Mouse (Mus musculus) neural tube, embryonic 13.5 days (tissue): ENCODE results near the gene Try4. TPM values are rescaled to one million over a fixed set of nuclear protein-coding genes. Genes with fewer than 3 reads are reported as not detected.
"Not testable (repeated sequence)": the region's sequence is repeated elsewhere in the genome, so short reads cannot be mapped to it uniquely, and the experiment has no call there.

Experiments used
- ATAC-seq: fragments of 200-750 bp; cut with Nextera tagmentation; 2 replicates; pipeline ENCODE4 v1.8.0; 2017; ENCODE audit warnings: low read depth, mild to moderate bottlenecking, moderate TSS enrichment, moderate library complexity
- H3K27ac ChIP-seq: fragments of 300-500 bp; sonication (generic); replicated peaks from 2 replicates; pipeline ENCODE4 v1.5.1; 2015; ENCODE audit warnings: moderate library complexity, mild to moderate bottlenecking, inconsistent platforms
- H3K27me3 ChIP-seq: fragments of 300-500 bp; sonication (generic); 2 replicates; pipeline ENCODE4 v1.6.1; 2015; ENCODE audit warnings: mild to moderate bottlenecking, inconsistent platforms
- H3K36me3 ChIP-seq: fragments of 300-500 bp; sonication (generic); 2 replicates; pipeline ENCODE4 v1.6.1; 2015; ENCODE audit warnings: mild to moderate bottlenecking, inconsistent platforms
- H3K4me1 ChIP-seq: fragments of 300-500 bp; sonication (generic); replicated peaks from 2 replicates; pipeline ENCODE4 v1.6.1; 2015; ENCODE audit warnings: inconsistent platforms
- H3K4me2 ChIP-seq: fragments of 300-500 bp; sonication (generic); 2 replicates; pipeline ENCODE4 v1.6.1; 2015; ENCODE audit warnings: inconsistent platforms, mild to moderate bottlenecking, moderate library complexity
- H3K4me3 ChIP-seq: fragments of 300-500 bp; sonication (generic); 2 replicates; pipeline ENCODE4 v1.5.1; 2015; ENCODE audit warnings: mild to moderate bottlenecking, inconsistent platforms
- H3K9ac ChIP-seq: fragments of 300-500 bp; sonication (generic); 2 replicates; pipeline ENCODE4 v1.6.1; 2015; ENCODE audit warnings: moderate library complexity, mild to moderate bottlenecking, inconsistent platforms
- H3K9me3 ChIP-seq: fragments of 300-500 bp; sonication (generic); 2 replicates; pipeline ENCODE4 v1.6.1; 2016; ENCODE audit warnings: inconsistent platforms
- WGBS: fragments of 180-500 bp; shearing (Covaris S2); methylation state at CpG from one replicate; pipeline ENCODE4 v1.1.7; 2015; 5-methylcytosine and 5-hydroxymethylcytosine counted together
- polyA plus RNA-seq: library from polyadenylated mRNA; unstranded; fragments of >200 nt; fragmentation: Nextera tagmentation; extraction: Ambion mirVana; gene quantifications from 2 replicates; pipeline ENCODE4 v1.2.1, GENCODE M21; 2015

The Try4 gene
- not detected in 2 replicates for polyA plus RNA-seq

DNA sequence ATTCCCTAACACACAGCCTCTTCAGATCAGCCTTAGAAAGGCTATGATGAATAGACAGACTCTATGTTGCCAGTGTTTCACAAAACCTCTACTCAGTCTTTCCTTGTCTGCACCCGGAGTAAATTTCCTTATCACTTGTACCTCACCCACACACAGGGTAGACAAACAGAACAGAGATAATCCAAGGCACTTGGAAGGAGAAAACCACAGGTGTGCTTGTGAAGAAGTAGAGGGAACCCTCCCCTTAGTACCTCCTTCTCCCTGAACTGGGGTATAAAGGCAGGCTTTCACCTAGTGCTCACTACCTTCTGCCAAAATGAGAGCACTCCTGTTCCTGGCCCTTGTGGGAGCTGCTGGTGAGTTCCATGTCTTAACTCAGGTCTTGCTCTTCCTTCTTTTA, at the start of gene Try4:
TSS of gene Try4 (plus strand) at position 301 of the 400 bp plus-strand sequence.
- H3K4me1 ChIP-seq = no peaks in the 10 kb centered on the region
- no peaks in the 10 kb centered on the region for H3K36me3 ChIP-seq
- ATAC-seq = no peak
- no peaks in the 10 kb centered on the region for H3K27me3 ChIP-seq
- H3K9ac ChIP-seq = no peak within 1 kb of the TSS
- H3K27ac ChIP-seq = no peak within 1 kb of the TSS
- H3K4me2 ChIP-seq = no peak within 1 kb of the TSS
- H3K4me3 ChIP-seq = no peak within 1 kb of the TSS
- H3K9me3 ChIP-seq = no peaks in the 10 kb centered on the region
- 94% methylated on average over 1 of the region's 1 CpGs for WGBS

DNA sequence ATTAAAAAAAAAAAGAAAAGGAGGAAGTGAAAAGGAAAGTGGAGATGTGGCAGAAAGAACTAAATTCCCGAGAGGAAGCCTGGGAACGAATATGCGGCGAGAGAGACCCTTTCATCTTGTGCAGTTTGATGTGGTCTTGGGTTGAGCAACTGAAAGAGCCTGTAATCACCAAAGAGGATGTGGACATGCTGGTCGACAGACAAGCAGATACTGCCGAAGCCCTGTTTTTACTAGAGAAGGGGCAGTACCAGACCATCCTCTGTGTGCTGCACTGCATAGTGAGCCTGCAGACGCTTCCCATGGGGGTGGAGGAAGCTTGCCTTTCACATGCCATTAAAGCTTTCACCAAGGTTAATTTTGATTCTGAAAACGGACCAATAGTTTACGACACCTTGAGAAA, 48.8 kb upstream of the Try4 start:
- not testable (repeated sequence) for H3K9ac ChIP-seq, H3K4me3 ChIP-seq
- WGBS = 89% methylated on average over 9 of the region's 9 CpGs

DNA sequence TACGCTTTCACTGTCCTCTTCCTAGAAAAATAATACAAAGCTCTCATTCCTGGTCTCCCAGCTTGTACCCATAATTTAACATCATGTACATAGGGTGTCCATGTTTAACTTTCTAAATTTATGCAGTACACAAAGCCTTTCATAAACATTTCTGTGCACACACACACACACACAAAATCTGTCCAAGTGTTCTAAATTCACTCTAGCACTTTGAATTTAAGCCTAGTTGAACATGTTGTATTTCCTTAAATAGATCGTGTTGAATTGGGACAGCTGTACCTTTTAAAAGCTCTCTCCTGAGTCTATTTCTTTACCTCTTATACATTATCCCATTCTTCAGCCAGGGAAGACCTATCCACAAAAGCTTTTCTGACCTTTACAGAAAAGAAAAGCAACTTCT, 45.6 kb upstream of the Try4 start:
- Histone ChIP-seq H3K9me3 (no peaks in the 10 kb centered on the region), H3K27ac (no peak overlapping the region), H3K4me2 (no peak overlapping the region), H3K4me3 (no peak overlapping the region), H3K36me3 (no peaks in the 10 kb centered on the region), H3K9ac (no peak overlapping the region), H3K27me3 (no peaks in the 10 kb centered on the region), H3K4me1 (no peaks in the 10 kb centered on the region)
- WGBS = 88% methylated on average over 2 of the region's 2 CpGs
- no peak for ATAC-seq

More for the DNA sequence above, 48.8 kb upstream of the Try4 start:
- not testable (repeated sequence) for ATAC-seq, H3K4me1 ChIP-seq, H3K9me3 ChIP-seq, H3K27ac ChIP-seq, H3K27me3 ChIP-seq, H3K36me3 ChIP-seq, H3K4me2 ChIP-seq

DNA sequence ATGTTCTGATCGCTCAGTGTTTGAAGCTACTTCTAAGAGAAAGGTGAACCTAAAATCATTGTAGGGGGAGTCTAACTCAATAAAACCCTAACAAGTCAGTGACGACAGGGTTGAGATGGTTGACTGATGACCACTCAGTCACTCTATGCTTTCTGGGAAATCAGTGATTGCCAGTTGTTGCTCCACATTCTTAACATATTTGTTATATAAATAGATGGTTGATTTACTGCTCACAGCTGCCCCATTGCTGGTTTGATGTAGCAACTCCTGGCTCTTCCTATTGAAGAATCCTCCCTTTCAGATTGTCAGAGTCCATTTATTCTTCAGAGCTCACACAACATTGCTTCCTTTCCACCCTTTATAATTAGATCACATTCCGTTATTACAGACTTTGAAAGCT, 44.6 kb upstream of the Try4 start:
- Histone ChIP-seq H3K27ac (no peak overlapping the region), H3K27me3 (no peaks in the 10 kb centered on the region), H3K36me3 (no peaks in the 10 kb centered on the region), H3K9me3 (no peaks in the 10 kb centered on the region), H3K4me3 (no peak overlapping the region), H3K9ac (no peak overlapping the region), H3K4me1 (no peaks in the 10 kb centered on the region), H3K4me2 (no peak overlapping the region)
- WGBS = 79% methylated on average over 3 of the region's 3 CpGs
- no peak for ATAC-seq

DNA sequence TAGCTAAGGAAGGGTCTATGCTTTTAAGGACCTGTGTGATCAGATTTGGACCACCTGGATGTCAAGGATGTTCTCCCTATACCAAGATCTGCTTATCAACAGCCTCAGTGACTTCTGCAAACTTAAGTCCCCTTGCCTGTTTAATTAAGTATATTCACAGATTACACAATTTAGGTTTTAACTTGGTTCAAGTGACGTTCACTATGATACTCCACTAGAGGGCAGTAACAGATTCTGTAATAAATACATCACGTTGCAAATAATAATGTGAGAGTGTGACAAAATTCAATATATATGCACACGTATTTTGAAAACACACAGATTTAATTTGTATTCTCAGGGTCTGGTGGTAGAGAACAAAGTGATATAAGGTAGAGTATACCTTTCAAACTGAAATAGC, 39.3 kb upstream of the Try4 start:
- H3K27ac ChIP-seq = no peak overlapping the region
- H3K27me3 ChIP-seq = no peaks in the 10 kb centered on the region
- no peak for ATAC-seq
- no peaks in the 10 kb centered on the region for H3K9me3 ChIP-seq
- H3K36me3 ChIP-seq = no peaks in the 10 kb centered on the region
- no peak overlapping the region for H3K4me3 ChIP-seq
- H3K4me1 ChIP-seq = no peaks in the 10 kb centered on the region
- H3K9ac ChIP-seq = no peak overlapping the region
- 48% methylated on average over 3 of the region's 3 CpGs for WGBS
- H3K4me2 ChIP-seq = no peak overlapping the region

DNA sequence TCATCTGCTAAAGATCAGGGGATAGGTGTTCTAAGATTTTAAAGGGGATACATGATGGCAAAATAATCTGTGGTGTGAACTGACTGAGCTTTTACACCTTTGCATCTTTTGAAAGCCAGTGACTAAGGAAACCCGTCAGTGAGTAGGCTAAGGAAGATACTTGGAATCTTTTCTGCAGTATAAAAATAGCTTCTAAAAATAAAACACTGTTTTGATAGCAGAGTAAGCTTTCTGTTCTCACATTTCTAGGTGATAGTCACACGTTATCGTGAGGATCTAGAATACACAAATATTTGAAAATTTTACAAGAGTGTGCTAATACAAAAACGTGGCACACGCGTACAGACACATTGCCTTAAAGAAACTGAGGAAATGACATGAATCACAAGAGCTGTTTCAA, 35.9 kb upstream of the Try4 start:
- H3K9me3 ChIP-seq = no peaks in the 10 kb centered on the region
- no peak overlapping the region for H3K27ac ChIP-seq
- ATAC-seq = no peak
- no peak overlapping the region for H3K4me2 ChIP-seq
- no peaks in the 10 kb centered on the region for H3K27me3 ChIP-seq
- H3K36me3 ChIP-seq = no peaks in the 10 kb centered on the region
- WGBS = 88% methylated on average over 6 of the region's 6 CpGs
- H3K4me3 ChIP-seq = no peak overlapping the region
- H3K4me1 ChIP-seq = no peaks in the 10 kb centered on the region
- H3K9ac ChIP-seq = no peak overlapping the region

DNA sequence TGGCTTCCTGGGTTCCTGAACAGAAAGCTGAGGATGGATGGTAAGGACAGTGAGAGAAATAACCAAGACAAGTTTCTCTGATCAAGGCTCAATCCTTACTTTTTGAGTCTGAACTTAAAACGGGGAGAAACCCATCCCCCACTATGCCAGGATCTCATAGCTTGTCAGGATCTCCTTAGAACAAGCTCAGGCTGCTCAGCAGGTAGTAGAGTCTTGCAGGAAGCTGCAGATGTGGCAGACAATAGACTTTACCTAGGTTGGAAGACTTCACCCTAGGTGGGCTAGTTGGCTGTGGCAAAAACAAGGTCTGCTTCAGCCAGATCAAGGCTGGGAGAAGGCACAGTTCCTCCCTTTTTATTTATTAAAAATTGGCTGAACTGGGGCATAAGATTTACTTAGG, 3.8 kb upstream of the Try4 start:
- H3K4me1 ChIP-seq = no peaks in the 10 kb centered on the region
- WGBS = 19% methylated on average over 1 of the region's 1 CpGs
- H3K36me3 ChIP-seq = no peaks in the 10 kb centered on the region
- no peak overlapping the region for H3K27ac ChIP-seq
- no peaks in the 10 kb centered on the region for H3K9me3 ChIP-seq
- no peak overlapping the region for H3K4me3 ChIP-seq
- ATAC-seq = no peak
- no peaks in the 10 kb centered on the region for H3K27me3 ChIP-seq
- H3K4me2 ChIP-seq = no peak overlapping the region
- H3K9ac ChIP-seq = no peak overlapping the region

DNA sequence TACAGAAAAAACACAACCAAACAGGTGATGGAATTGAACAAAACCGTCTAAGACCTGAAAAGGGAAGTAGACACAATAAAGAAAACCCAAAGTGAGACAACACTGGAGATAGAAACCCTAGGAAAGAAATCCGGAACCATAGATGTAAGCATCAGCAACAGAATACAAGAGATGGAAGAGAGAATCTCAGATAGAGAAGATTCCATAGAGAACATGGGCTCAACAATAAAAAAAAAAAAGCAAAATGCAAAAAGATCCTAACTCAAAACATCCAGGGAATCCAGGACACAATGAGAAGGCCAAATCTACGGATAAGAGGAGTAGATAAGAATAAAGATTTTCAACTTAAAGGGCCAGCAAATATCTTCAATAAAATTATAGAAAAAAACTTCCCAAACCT, 14.7 kb downstream of the Try4 start, which contains the start of gene Try5:
TSS of gene Try5 (minus strand) at position 101 of the 400 bp plus-strand sequence.
- not testable (repeated sequence) for H3K4me2 ChIP-seq, H3K27ac ChIP-seq, H3K4me3 ChIP-seq, H3K9me3 ChIP-seq, H3K36me3 ChIP-seq, H3K27me3 ChIP-seq, ATAC-seq, H3K4me1 ChIP-seq, H3K9ac ChIP-seq
- WGBS = 79% methylated on average over 3 of the region's 3 CpGs

DNA sequence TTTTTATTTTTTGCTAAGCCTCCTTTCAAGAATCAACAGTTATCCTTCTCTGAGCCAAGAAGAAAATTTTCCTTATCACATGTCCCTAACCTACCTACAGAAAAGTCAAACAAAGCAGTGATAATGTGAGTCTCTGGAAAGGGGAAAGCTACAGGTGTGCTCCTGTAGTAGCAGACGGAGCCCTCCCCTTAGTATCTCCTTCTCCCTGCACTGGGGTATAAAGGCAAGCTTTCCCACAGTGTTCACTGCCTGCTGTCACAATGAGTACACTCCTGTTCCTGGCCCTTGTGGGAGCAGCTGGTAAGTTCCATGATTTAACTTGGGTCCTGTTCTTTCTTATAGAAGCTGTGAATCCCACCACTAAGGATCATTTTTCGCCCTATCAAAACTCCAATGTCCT, 51.9 kb downstream of the Try4 start, which contains the start of gene Try10:
TSS of gene Try10 (plus strand) at position 174 of the 400 bp plus-strand sequence.
- Histone ChIP-seq H3K9me3 (no peaks in the 10 kb centered on the region), H3K27ac (no peak within 1 kb of the TSS), H3K4me2 (no peak within 1 kb of the TSS), H3K36me3 (no peaks in the 10 kb centered on the region), H3K9ac (no peak within 1 kb of the TSS), H3K4me1 (no peaks in the 10 kb centered on the region), H3K27me3 (no peaks in the 10 kb centered on the region), H3K4me3 (no peak within 1 kb of the TSS)
- no peak for ATAC-seq
- WGBS = 89% methylated on average over 2 of the region's 2 CpGs

Other genes starting within 250 kb of the Try4 start
- not detected in 2 replicates for gene Try5, start 14.6 kb downstream of the Try4 start, polyA plus RNA-seq
- gene Try10, start 51.8 kb downstream of the Try4 start, polyA plus RNA-seq = not detected in 2 replicates
- gene Prss3, start 75.4 kb downstream of the Try4 start, polyA plus RNA-seq = not detected in 2 replicates
- gene Gm5771, start 90.1 kb downstream of the Try4 start, polyA plus RNA-seq = not detected in 2 replicates
- gene Gm10334, start 143.9 kb downstream of the Try4 start, polyA plus RNA-seq = not detected in 2 replicates
- not detected in 2 replicates for gene Prss1, start 156.7 kb downstream of the Try4 start, polyA plus RNA-seq
- not detected in 2 replicates for gene Prss2, start 219.5 kb downstream of the Try4 start, polyA plus RNA-seq